Mouse (Mus musculus) heart, adult 2 months (tissue): ENCODE results near the gene Ldhc.

Experiments
- CTCF ChIP-seq: fragments of 200-600 bp; IDR thresholded peaks from 2 replicates; pipeline ENCODE4 v1.8.1; 2022; ENCODE audit warnings: antibody characterized with exemption, mild to moderate bottlenecking, moderate library complexity
- POLR2A ChIP-seq: fragments of 200-500 bp; IDR thresholded peaks from 2 replicates; pipeline ENCODE4 v1.6.1; 2011; ENCODE audit warnings: mild to moderate bottlenecking, low read depth, low read length, control low read depth; ENCODE audit not compliant: insufficient read depth

DNA sequence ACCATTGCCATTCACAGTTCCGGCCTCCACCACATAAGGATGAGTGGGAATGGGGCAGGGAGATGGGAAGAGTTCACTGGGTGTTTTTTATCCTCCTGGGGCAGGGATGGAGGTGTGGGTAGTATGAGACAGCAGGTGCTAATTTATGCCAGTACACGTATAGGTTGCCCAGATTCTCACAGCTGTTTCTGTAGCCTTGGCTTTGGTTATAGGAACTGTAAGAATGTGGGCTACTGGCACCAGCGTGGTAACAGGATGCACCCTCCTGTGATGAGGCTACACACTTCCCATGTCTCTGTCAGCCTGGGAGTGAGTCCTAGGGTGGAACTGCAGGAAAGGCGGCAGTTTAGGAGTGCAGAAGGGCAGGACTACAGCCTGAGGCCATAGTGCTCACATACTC lies 15.8 kb downstream of the Ldhc start:
- TF ChIP-seq CTCF (no peak), POLR2A (no peak)
